Mouse (Mus musculus) liver, embryonic 14.5 days (tissue): ENCODE measurements at regions not wholly inside any gene's neighbourhood (a gene's known extent, or its start where the extent isn't known, plus 50 kb on each side); places are given as distances from the start of the nearest gene placed in this dataset.

Experiments
- ATAC-seq: fragments of 200-750 bp; cut with Nextera tagmentation; 2 replicates; pipeline ENCODE4 v1.8.0; 2017; ENCODE audit warnings: moderate number of reproducible peaks, mild to moderate bottlenecking, moderate library complexity; ENCODE audit not compliant: insufficient read depth
- DNase-seq, 3 experiments: peaks; one replicate each; pipeline ENCODE4 v3.0.0-alpha.2; 2012 to 2013; ENCODE audit warnings: low read depth in 3 of 3, low spot score in 3 of 3
- H3K27ac ChIP-seq: fragments of 300-500 bp; sonication (generic); 2 replicates; pipeline ENCODE4 v1.5.1; 2014; ENCODE audit warnings: moderate library complexity, mild to moderate bottlenecking, control low read depth, inconsistent platforms
- H3K27me3 ChIP-seq: fragments of 300-500 bp; sonication (generic); 2 replicates; pipeline ENCODE4 v1.6.1; 2014; ENCODE audit warnings: mild to moderate bottlenecking, low read length, moderate library complexity; ENCODE audit not compliant: control insufficient read depth, insufficient read depth
- H3K36me3 ChIP-seq: fragments of 300-500 bp; sonication (generic); replicated peaks from 2 replicates; pipeline ENCODE4 v1.6.1; 2014; ENCODE audit warnings: low read depth; ENCODE audit not compliant: control insufficient read depth, insufficient read depth
- H3K4me1 ChIP-seq, 2 experiments: fragments of 200-500 bp in 1 of 2; fragments of 300-500 bp in 1 of 2; sonication (generic) in 1 of 2; replicated peaks; 2 replicates each; pipeline ENCODE4 v1.6.1; 2012 to 2014; ENCODE audit warnings: antibody characterized with exemption in 1 of 2, inconsistent platforms in 1 of 2, low read length in 1 of 2; ENCODE audit not compliant: control insufficient read depth in 2 of 2, insufficient read depth in 2 of 2
- H3K4me2 ChIP-seq: fragments of 300-500 bp; sonication (generic); 2 replicates; pipeline ENCODE4 v1.6.1; 2014; ENCODE audit warnings: low read depth, mild to moderate bottlenecking, control low read depth, moderate library complexity
- H3K4me3 ChIP-seq, 2 experiments: fragments of 200-500 bp in 1 of 2; fragments of 300-500 bp in 1 of 2; sonication (generic) in 1 of 2; 2 replicates each; pipeline ENCODE4 v1.5.1; 2012 to 2014; ENCODE audit warnings: low read depth in 2 of 2, low read length in 2 of 2, mild to moderate bottlenecking in 2 of 2, control low read depth in 1 of 2, inconsistent platforms in 1 of 2, moderate library complexity in 1 of 2; ENCODE audit not compliant: insufficient read depth in 1 of 2
- H3K9ac ChIP-seq: fragments of 300-500 bp; sonication (generic); replicated peaks from 2 replicates; pipeline ENCODE4 v1.6.1; 2014; ENCODE audit warnings: mild to moderate bottlenecking, control low read depth, moderate library complexity
- H3K9me3 ChIP-seq: fragments of 300-500 bp; sonication (generic); 2 replicates; pipeline ENCODE4 v1.6.1; 2016; ENCODE audit warnings: low read length, mixed read lengths; ENCODE audit not compliant: control insufficient read depth
- CTCF ChIP-seq: IDR thresholded peaks from 2 replicates; pipeline ENCODE4 v1.5.1; 2016; ENCODE audit warnings: antibody characterized with exemption, low read depth, control low read depth
- EP300 ChIP-seq: IDR thresholded peaks from 2 replicates; pipeline ENCODE4 v1.6.1; 2016; ENCODE audit warnings: antibody characterized with exemption, low read depth
- WGBS: fragments of 180-500 bp; shearing (Covaris S2); extraction: QIAGEN DNeasy Blood & Tissue Kit; methylation state at CpG from one replicate; pipeline ENCODE4 v1.1.7; 2014; ENCODE audit not compliant: insufficient replicate concordance; 5-methylcytosine and 5-hydroxymethylcytosine counted together

DNA sequence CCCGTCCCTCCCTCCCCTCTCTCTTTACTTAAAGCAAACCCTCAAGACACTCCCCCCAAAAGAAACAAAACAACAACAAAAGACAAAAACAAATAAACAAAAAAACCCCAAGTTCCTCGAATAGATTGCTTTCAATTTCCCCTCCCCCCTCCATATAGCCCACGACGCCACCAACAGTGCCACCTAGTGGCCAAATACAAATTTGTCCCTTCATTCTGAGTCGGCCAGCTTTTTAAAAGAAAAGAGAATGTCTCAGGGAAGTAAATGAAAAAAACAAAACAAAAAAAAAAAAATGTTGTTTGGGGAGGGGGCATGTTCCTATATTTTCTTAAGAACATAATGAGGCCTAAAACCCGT, 229.6 kb downstream of the Mtx2 start:
- 2% methylated on average over 6 of the region's 6 CpGs for WGBS
- H3K9ac ChIP-seq = no peak overlapping the region
- DNase-seq (peak; percentile 4 to 6 (median 4)), ATAC-seq (no peak)
- H3K4me3 ChIP-seq = no peak overlapping the region
- no peaks in the 10 kb centered on the region for H3K36me3 ChIP-seq
- TF ChIP-seq CTCF (peak; percentile 72), EP300 (no peak)
- H3K9me3 ChIP-seq = no peaks in the 10 kb centered on the region
- H3K27ac ChIP-seq = no peak overlapping the region
- peak overlapping the region; percentile 27 for H3K4me2 ChIP-seq
- H3K27me3 ChIP-seq = peaks cover 3% of the 10 kb centered on the region; the same call in 1 of the 2 replicates
- H3K4me1 ChIP-seq = 0 out of 4 replicates have a peak, but pooled peaks cover 0 to 2% of the 10 kb centered on the region in 2 experiments

DNA sequence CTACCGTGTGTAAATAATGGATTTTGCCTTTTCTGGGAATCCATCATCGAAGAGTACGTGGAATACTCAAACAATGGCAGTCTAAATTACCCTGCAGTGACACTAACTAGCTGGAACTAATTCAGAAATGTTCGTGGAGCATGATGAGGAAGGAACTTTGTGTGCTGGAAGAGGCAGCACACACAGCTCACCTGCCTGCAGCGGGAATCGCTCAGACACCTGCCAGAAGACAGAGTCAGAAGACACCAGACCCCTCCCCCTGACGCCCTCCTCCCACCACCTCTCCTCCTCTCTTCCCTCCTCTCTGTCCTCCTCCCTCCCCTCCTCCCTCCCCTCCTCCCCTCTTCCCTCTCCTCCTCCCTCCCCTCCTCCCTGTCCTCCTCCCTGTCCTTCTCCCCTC, 235.4 kb downstream of the Mtx2 start:
- TF ChIP-seq EP300 = no peak
- TF ChIP-seq CTCF = no peak
- DNase-seq (no peak), ATAC-seq (no peak)
- Histone ChIP-seq H3K27ac (no peak overlapping the region), H3K9ac (no peak overlapping the region), H3K4me3 (no peak overlapping the region), H3K9me3 (no peaks in the 10 kb centered on the region), H3K36me3 (no peaks in the 10 kb centered on the region), H3K4me1 (no peaks in the 10 kb centered on the region), H3K4me2 (no peak overlapping the region), H3K27me3 (no peaks in the 10 kb centered on the region)
- 46% methylated on average over 7 of the region's 7 CpGs for WGBS

DNA sequence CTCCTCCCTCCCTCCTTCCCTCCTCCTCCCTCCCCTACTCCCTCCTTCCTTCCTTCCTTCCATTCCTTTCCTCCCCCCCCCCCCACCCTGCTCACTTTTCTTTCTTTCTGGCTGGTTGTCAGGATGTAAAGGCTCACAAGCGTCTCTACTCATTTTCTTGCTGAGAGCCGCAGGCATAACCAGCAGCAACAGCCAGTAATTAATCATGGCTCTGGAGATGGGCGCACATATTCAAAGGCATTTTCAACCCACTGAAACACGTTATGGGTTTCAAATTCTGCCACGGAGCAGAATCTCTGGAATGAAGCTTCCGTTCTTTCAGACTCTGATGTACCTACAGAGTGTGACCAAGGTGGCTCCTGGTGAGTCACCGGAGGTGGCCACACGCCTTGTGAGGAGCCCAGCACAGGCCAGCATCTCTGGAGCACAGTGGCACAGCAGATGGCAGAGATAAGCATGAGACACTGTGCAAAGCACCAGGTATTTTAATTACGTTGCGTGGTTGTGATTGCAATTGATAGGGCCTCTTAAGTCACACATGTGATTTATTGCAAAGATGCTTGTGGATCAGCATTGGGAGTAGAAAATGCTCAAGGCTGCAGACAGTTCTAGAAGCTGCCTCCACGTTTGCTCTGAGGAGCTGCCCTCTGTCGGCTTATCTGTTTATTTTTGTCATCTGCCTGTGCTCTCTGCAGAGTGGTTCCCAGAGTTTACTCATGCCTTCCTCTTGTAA, 236.0 kb downstream of the Mtx2 start:
- Histone ChIP-seq H3K27me3 (no peaks in the 10 kb centered on the region), H3K9me3 (no peaks in the 10 kb centered on the region), H3K4me3 (no peak overlapping the region), H3K4me2 (no peak overlapping the region), H3K4me1 (no peaks in the 10 kb centered on the region), H3K27ac (no peak overlapping the region), H3K9ac (no peak overlapping the region), H3K36me3 (no peaks in the 10 kb centered on the region)
- WGBS = 51% methylated on average over 12 of the region's 12 CpGs
- ATAC-seq (no peak), DNase-seq (no peak)
- TF ChIP-seq CTCF (no peak), EP300 (no peak)

DNA sequence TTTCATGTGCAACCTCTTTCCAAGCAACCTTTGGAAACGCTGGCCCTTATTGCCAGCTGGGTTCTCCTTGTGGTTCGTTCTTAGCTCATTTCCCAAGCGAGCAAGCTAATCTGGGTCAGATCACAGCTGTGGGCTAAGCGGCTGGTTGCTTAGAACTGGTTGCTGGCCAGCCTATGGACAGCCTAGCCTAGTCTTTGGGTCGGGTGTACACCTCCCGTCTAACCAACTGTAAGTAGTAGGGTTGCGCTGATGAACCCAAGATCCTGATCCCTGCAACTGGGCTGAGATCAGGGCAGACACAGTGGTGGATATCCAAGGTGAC, 236.5 kb downstream of the Mtx2 start:
- H3K9me3 ChIP-seq = no peaks in the 10 kb centered on the region
- no peaks in the 10 kb centered on the region for H3K4me1 ChIP-seq
- 61% methylated on average over 7 of the region's 7 CpGs for WGBS
- DNase-seq (no peak), ATAC-seq (no peak)
- no peak overlapping the region for H3K9ac ChIP-seq
- no peaks in the 10 kb centered on the region for H3K27me3 ChIP-seq
- no peak overlapping the region for H3K27ac ChIP-seq
- TF ChIP-seq EP300 = no peak
- no peak for TF ChIP-seq CTCF
- H3K4me3 ChIP-seq = no peak overlapping the region
- H3K36me3 ChIP-seq = no peaks in the 10 kb centered on the region
- H3K4me2 ChIP-seq = no peak overlapping the region

DNA sequence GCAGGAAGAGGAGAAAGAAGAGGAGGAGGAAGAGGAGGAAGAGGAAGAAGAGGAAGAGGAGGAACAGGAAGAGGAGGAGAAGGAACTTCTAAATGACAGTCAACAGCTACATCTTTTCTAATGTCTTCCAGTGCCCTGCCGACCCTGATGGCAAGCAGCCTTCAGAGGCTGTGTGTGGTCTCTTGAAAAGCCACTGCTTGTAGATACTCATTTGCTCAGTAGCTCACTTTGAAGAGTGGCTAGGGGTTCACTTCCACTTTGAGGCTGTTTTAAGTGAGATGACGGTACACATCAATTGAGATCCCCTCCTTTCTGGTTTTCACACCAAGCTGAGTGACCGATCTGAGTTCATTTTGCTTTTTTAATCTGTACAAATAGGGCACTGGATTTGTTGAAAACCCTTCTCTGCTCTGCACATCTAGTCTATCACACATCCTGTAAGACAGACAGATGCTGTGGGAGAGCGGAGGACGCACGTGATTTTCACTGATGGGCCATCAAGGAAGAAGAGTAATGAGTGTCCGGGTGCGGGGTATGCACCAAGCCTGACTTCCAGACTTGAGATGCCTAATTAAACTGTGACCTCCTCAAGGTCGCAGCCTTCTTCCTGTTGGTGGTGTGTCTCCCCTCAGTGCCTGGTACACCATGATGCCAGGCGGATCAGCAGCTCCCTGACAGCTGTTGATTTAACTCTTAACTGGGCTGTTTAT, 239.0 kb downstream of the Mtx2 start:
- H3K4me1 ChIP-seq = no peaks in the 10 kb centered on the region
- H3K9me3 ChIP-seq = no peaks in the 10 kb centered on the region
- H3K27ac ChIP-seq = no peak overlapping the region
- 50% methylated on average over 10 of the region's 10 CpGs for WGBS
- no peak overlapping the region for H3K9ac ChIP-seq
- H3K27me3 ChIP-seq = no peaks in the 10 kb centered on the region
- no peaks in the 10 kb centered on the region for H3K36me3 ChIP-seq
- TF ChIP-seq CTCF (no peak), EP300 (no peak)
- no peak for DNase-seq
- no peak overlapping the region for H3K4me2 ChIP-seq
- H3K4me3 ChIP-seq = no peak overlapping the region
- no peak for ATAC-seq
